Comparison of ENCODE assay signal across 33 mouse cellular contexts in the genomic region with DNA sequence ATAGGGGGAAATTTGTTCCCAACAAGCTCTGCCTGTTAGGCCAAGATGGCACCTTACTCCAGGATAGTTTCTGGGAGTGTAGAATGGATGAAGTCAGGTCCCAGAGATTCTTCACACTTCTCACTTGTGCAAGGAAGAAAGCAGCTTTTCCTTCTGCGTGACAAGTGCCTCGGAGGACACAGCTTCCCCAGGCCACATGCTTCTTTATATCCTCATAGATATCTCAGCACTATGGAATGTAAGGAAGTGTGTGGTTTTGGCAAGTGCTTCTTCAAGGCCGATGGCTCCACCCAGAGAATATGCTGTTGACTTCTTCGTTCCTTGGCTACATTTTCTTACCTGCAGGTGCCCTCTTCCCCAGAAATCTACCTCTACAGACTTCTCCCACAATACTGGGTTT. TPM values are rescaled to one million over a fixed set of nuclear protein-coding genes. Genes with fewer than 3 reads are reported as not detected.
DNase-seq lines count a peak whose midpoint lies in the region; TF ChIP-seq lines count a peak whose summit lies in the region.
"Had no signal": no experiment of that assay in that cellular context is flagged by ENCODE, and none has a peak within 500 bp of the region (broad histone marks: within the 10 kb centered on the region; RNA-seq: fewer than 3 reads in every experiment).

No protein-coding gene starts in this region.

- peak overlapping the region; percentile 86 for H3K27ac ChIP-seq in embryonic fibroblast, embryonic 13.5 days (ENCODE audit: insufficient read depth, low read length)
- H3K27ac ChIP-seq in gastrocnemius, adult 2 months, result no peak overlapping the region
- H3K27ac ChIP-seq: heart, embryonic 10.5 days; hindbrain, embryonic 12.5 days; hindbrain, embryonic 15.5 days had no signal

- H3K4me3 ChIP-seq in embryonic fibroblast, embryonic 13.5 days (ENCODE audit: insufficient read depth, low read length), result no peak overlapping the region
- no peak overlapping the region for H3K4me3 ChIP-seq in gastrocnemius, adult 2 months
- H3K4me3 ChIP-seq: heart, embryonic 10.5 days; hindbrain, embryonic 12.5 days; hindbrain, embryonic 15.5 days had no signal

- DNase-seq in heart, adult 11 months, result peak; percentile 70
- DNase-seq in heart, adult 9 months (ENCODE audit: low spot score in 2 of 2), result no peak
- DNase-seq in 3134 (ENCODE audit: extremely low read depth, insufficient read length, low spot score), result peak; percentile 47
- peak; percentile 20 for DNase-seq in Muller cell, postnatal 12 days (ENCODE audit: inconsistent ontology term)
- DNase-seq in gastrocnemius, adult 2 months, result no peak
- no peak for DNase-seq in cerebellum, adult 9-11 months
- no peak for DNase-seq in adrenal gland, adult 18-20 months (ENCODE audit: low spot score in 2 of 2)
- DNase-seq: adrenal gland, postnatal 14 days; cerebellum, adult 11 months; cerebellum, adult 2 months; cerebellum, postnatal 10 days; forebrain, postnatal 0 days; gastrocnemius, postnatal 14 days; heart, adult 18-20 months; kidney, adult 2 months had no signal

- TF ChIP-seq CTCF in embryonic fibroblast, embryonic 13.5 days (IDR thresholded peaks at IDR 0.05; ENCODE audit: borderline replicate concordance, insufficient read depth, low read length), result no peak
- TF ChIP-seq CTCF in gastrocnemius, adult 2 months (IDR thresholded peaks at IDR 0.05), result no peak

- no peak for TF ChIP-seq POLR2A in embryonic fibroblast, embryonic 13.5 days (IDR thresholded peaks at IDR 0.05; ENCODE audit: low read depth, low read length)

- intact Hi-C loops in gastrocnemius, adult 2 months (cut with DNase I), result no loop called here

- peaks cover 14% of the 10 kb centered on the region for H3K4me1 ChIP-seq in embryonic fibroblast, embryonic 13.5 days (ENCODE audit: control insufficient read depth, insufficient read depth, low read length)
- H3K4me1 ChIP-seq: hindbrain, embryonic 15.5 days had no signal

RNA-seq across cellular contexts. Expression of a gene that starts 51.9 kb away (rescaled TPM):
- not detected in 2 replicates for polyA plus RNA-seq in embryonic fibroblast, embryonic 13.5 days (2011; ENCODE audit: insufficient read length, low read depth, missing spikeins)
- not detected for total RNA-seq in gastrocnemius, adult 2 months (2021)
- total RNA-seq in adrenal gland, adult 18-20 months (2021), result not detected
- total RNA-seq: adrenal gland, postnatal 14 days; adrenal gland, postnatal 4 days; ES-E14; forebrain, postnatal 0 days; gastrocnemius, postnatal 14 days; gastrocnemius, postnatal 4 days; heart, adult 18-20 months; heart, postnatal 25 days; hematopoietic stem cell, adult 5-6 weeks had no signal
- polyA plus RNA-seq: activated CD4-positive, CD25-positive, alpha-beta regulatory T cell, adult 4 months; cerebellum, adult 2 months; embryonic facial prominence, embryonic 11.5 days; embryonic facial prominence, embryonic 14.5 days; forebrain, embryonic 11.5 days; forebrain, embryonic 14.5 days; forebrain, postnatal 0 days; heart, embryonic 10.5 days; heart, embryonic 14.5 days; heart, postnatal 0 days; hindbrain, embryonic 12.5 days; hindbrain, embryonic 15.5 days; intestine, embryonic 14.5 days; intestine, postnatal 0 days; kidney, adult 2 months had no signal

Comparison
In these comparisons a context has a peak if more than half of its experiments do, and no peak if none do; other contexts are left out.
1. DNase-seq: peak in heart, adult 11 months (single experiment), 3134 (single experiment) and Muller cell, postnatal 12 days (single experiment); none in heart, adult 9 months (0 of 2), gastrocnemius, adult 2 months (single experiment), cerebellum, adult 9-11 months (single experiment) and adrenal gland, adult 18-20 months (0 of 2).